Mouse (Mus musculus) natural killer cell, adult 2 months (primary cell): ENCODE measurements around the gene Fxr2.
"Not testable (repeated sequence)": the region's sequence is repeated elsewhere in the genome, so short reads cannot be mapped to it uniquely, and the experiment has no call there.

Experiments
- DNase-seq, 2 experiments: peaks; one replicate each; pipeline ENCODE4 v3.0.0; 2022; ENCODE audit warnings: low spot score in 2 of 2

Gene Fxr2

GRCm38 (mm10) chr11:69683576-69683975, 50.8 kb downstream of the Fxr2 start:
- no peak for DNase-seq

GRCm38 (mm10) chr11:69684128-69684745, 51.4 kb downstream of the Fxr2 start:
- DNase-seq = no peak

GRCm38 (mm10) chr11:69684936-69685335, 52.1 kb downstream of the Fxr2 start:
- DNase-seq = no peak

- DNase-seq = no peak
Measured at GRCm38 (mm10) chr11:69685526-69686148, 52.8 kb downstream of the Fxr2 start, which contains the start of gene Tnfsf13. TSS of gene Tnfsf13 (minus strand) at chr11:69685784.

GRCm38 (mm10) chr11:69686377-69686776, 53.6 kb downstream of the Fxr2 start:
- no peak for DNase-seq

GRCm38 (mm10) chr11:69687061-69687460, 54.3 kb downstream of the Fxr2 start:
- DNase-seq = no peak

- no peak for DNase-seq
Measured at GRCm38 (mm10) chr11:69689891-69690290, 57.1 kb downstream of the Fxr2 start.

- peak; percentile 33 to 60 for DNase-seq
Measured at GRCm38 (mm10) chr11:69692196-69692811, 59.5 kb downstream of the Fxr2 start.

GRCm38 (mm10) chr11:69692863-69693262, 60.1 kb downstream of the Fxr2 start:
- DNase-seq = no peak

GRCm38 (mm10) chr11:69693421-69693965, 60.7 kb downstream of the Fxr2 start:
- no peak for DNase-seq

GRCm38 (mm10) chr11:69695046-69695360, 62.2 kb downstream of the Fxr2 start:
- no peak for DNase-seq

- DNase-seq = peak; percentile 63 to 79
Measured at GRCm38 (mm10) chr11:69695361-69696181, 62.8 kb downstream of the Fxr2 start, which contains the start of the genes Tnfsf12 and Tnfsfm13. TSS of gene Tnfsf12 (minus strand) at chr11:69695849. TSS of gene Tnfsfm13 (minus strand) at chr11:69696098.

GRCm38 (mm10) chr11:69697396-69697795, 64.6 kb downstream of the Fxr2 start:
- DNase-seq = no peak

GRCm38 (mm10) chr11:69698574-69698973, 65.8 kb downstream of the Fxr2 start:
- DNase-seq = no peak

- no peak for DNase-seq
Measured at GRCm38 (mm10) chr11:69699595-69699994, 66.8 kb downstream of the Fxr2 start.

- DNase-seq = not testable (repeated sequence)
Measured at GRCm38 (mm10) chr11:69702886-69703285, 70.1 kb downstream of the Fxr2 start.
